ENCODE assay signal across 13 mouse cellular contexts in genomic region chr11:86809828-86810227, GRCm38 (mm10).
"Had no signal": no experiment of that assay in that cellular context is flagged by ENCODE, and none has a peak within 500 bp of the region (broad histone marks: within the 10 kb centered on the region; RNA-seq: fewer than 3 reads in every experiment).

No protein-coding gene starts in this region.

- DNase-seq: gastrocnemius, adult 2 months; gastrocnemius, postnatal 10 days; gastrocnemius, postnatal 25 days; heart, postnatal 10 days; heart, postnatal 4 days; kidney, adult 18-20 months; kidney, adult 8-10 months; kidney, postnatal 10 days; kidney, postnatal 25 days; kidney, postnatal 4 days; layer of hippocampus, adult 9-11 months; layer of hippocampus, postnatal 36 days; left cerebral cortex, postnatal 4 days had no signal
